Mouse (Mus musculus) thymus, adult 2 months (tissue): ENCODE measurements around the gene Plcb1. TPM values are rescaled to one million over a fixed set of nuclear protein-coding genes. Genes with fewer than 3 reads are reported as not detected.

Source experiments
- DNase-seq: peaks from one replicate; pipeline ENCODE4 v3.0.0; 2021
- H3K27ac ChIP-seq: fragments of 200-500 bp; 2 replicates; pipeline ENCODE4 v1.5.1; 2012; ENCODE audit warnings: low read length, control low read depth; ENCODE audit not compliant: control insufficient read depth, insufficient read depth
- H3K27me3 ChIP-seq: fragments of 200-500 bp; 2 replicates; pipeline ENCODE4 v1.6.1; 2012; ENCODE audit warnings: mild to moderate bottlenecking, low read length, moderate library complexity, mixed read lengths; ENCODE audit not compliant: control insufficient read depth, insufficient read depth
- H3K36me3 ChIP-seq: fragments of 200-500 bp; 2 replicates; pipeline ENCODE4 v1.6.1; 2012; ENCODE audit warnings: mild to moderate bottlenecking, low read length, moderate library complexity; ENCODE audit not compliant: control insufficient read depth, insufficient read depth
- H3K4me1 ChIP-seq: fragments of 200-500 bp; replicated peaks from 2 replicates; pipeline ENCODE4 v1.6.1; 2012; ENCODE audit warnings: low read length; ENCODE audit not compliant: control insufficient read depth, insufficient read depth
- H3K4me3 ChIP-seq: fragments of 200-500 bp; 2 replicates; pipeline ENCODE4 v1.5.1; 2012; ENCODE audit warnings: mild to moderate bottlenecking, low read length, control low read depth, moderate library complexity; ENCODE audit not compliant: control insufficient read depth, insufficient read depth
- CTCF ChIP-seq: fragments of 200-500 bp; IDR thresholded peaks from 2 replicates; pipeline ENCODE4 v1.5.1; 2012; ENCODE audit warnings: mild to moderate bottlenecking, control low read depth, low read length, moderate library complexity, borderline replicate concordance; ENCODE audit not compliant: control insufficient read depth, poor library complexity, insufficient read depth; ENCODE audit errors: extremely low read depth
- POLR2A ChIP-seq: fragments of 200-500 bp; IDR thresholded peaks from 2 replicates; pipeline ENCODE4 v1.6.1; 2012; ENCODE audit warnings: mild to moderate bottlenecking, low read length, control low read depth, moderate library complexity; ENCODE audit not compliant: control insufficient read depth, poor library complexity, insufficient read depth; ENCODE audit errors: extremely low read depth
- WGBS: fragments of 180-500 bp; shearing (Covaris S2); methylation state at CpG from one replicate; pipeline ENCODE4 v1.1.7; 2018; 5-methylcytosine and 5-hydroxymethylcytosine counted together
- polyA plus RNA-seq: library from polyadenylated mRNA; depleted of rRNA; stranded (reverse); fragments of >200 nt; gene quantifications from 2 replicates; pipeline ENCODE4 v1.2.3, GENCODE M21; 2012

Gene Plcb1
- polyA plus RNA-seq, 1 experiment, result 0.32 TPM

DNA sequence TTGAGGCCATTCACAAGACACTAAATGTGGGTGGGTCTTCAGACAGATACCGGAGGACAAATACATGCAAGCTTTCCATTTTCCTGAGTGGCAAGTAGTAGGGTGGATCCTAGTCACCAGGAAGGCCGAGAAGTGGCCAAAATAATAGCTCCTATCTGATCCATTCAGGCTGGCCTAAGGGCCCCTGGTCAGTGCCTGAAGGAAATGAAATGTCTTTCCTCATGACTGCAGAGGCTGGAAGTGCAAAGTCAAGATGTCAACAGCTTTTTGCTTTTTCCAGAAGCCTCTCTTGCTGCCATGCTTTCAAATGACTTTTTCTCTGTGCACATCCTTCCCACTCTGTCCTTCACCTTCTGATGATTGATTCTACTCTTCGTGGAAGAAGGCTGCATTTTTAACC is 415.0 kb downstream of the Plcb1 start:
- TF ChIP-seq POLR2A (no peak), CTCF (no peak)
- Histone ChIP-seq H3K27ac (no peak overlapping the region), H3K27me3 (no peaks in the 10 kb centered on the region), H3K36me3 (no peaks in the 10 kb centered on the region), H3K4me1 (no peaks in the 10 kb centered on the region), H3K4me3 (no peak overlapping the region)
- 86% methylated on average over 3 of the region's 3 CpGs for WGBS
- no peak for DNase-seq

DNA sequence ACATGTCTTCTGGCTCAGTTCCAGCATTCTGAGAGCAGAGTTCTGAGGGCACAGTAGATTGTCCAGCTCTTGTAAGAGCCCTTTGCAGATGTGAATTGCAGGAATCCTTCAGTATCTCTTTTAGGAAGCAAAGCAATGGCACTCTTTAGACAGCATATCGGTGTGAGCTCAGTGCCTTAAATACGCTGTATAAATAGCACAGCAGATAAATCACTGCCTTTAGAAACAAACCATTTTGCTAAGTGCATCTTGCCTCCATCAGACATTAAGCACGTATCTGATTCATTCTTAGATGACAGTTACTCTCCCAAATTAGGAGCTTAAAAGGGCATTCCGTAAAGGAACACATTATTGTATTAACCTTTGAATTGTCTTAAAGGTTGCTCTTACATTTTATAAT is 416.5 kb downstream of the Plcb1 start:
- H3K4me3 ChIP-seq, result no peak overlapping the region
- DNase-seq, result no peak
- no peaks in the 10 kb centered on the region for H3K4me1 ChIP-seq
- H3K36me3 ChIP-seq, result no peaks in the 10 kb centered on the region
- no peak overlapping the region for H3K27ac ChIP-seq
- TF ChIP-seq POLR2A, result no peak
- no peak for TF ChIP-seq CTCF
- no peaks in the 10 kb centered on the region for H3K27me3 ChIP-seq
- WGBS, result 89% methylated on average over 4 of the region's 4 CpGs

DNA sequence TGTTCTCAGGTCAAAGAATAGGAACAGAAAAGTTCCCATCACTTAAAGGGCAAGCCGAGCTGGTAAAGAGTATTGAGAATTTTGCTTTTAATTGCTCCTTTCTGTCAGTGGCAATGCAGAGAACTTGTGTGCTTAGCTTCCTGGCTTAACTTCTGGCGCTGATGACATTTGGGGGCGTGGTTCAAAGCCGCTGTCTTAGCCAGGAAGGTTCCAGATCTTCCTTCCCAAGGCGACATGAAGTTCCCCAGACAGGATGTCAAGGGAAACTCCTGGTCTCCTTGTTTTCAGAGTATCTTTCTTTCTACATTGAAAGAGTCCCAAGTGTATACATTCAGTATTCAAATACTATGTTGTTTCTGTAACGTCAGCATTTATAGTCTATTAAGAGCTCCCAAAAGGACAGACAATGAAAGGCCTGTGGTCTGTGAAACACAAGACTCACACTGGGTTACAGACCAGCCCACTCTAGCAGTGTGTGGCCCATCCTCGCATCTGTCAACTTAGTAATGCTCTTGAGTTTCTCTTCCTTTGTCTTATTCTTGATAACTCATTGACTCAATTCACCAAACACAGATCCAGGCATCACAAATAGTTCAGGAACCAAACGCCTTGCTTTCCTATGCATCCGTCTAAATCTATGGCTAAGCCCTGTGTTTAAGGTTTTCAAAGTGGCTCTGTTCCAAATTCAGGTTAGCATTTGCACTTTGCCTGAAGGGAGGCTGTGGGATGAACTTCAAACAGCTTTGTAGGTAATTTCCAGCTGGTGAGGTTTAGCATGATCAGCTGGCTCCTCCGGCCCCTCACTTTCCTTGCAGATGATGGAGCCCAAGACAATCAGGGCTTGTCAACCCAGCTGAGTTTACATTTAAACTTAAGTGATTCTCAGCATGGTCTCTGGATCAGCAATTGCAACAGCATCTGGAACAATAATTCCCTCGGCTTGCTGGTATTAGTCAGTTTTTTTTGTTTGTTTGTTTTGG is 418.6 kb downstream of the Plcb1 start:
- TF ChIP-seq POLR2A (no peak), CTCF (no peak)
- no peaks in the 10 kb centered on the region for H3K36me3 ChIP-seq
- no peak overlapping the region for H3K4me3 ChIP-seq
- no peak overlapping the region for H3K27ac ChIP-seq
- H3K4me1 ChIP-seq, result no peaks in the 10 kb centered on the region
- no peaks in the 10 kb centered on the region for H3K27me3 ChIP-seq
- no peak for DNase-seq
- WGBS, result 93% methylated on average over 11 of the region's 11 CpGs

DNA sequence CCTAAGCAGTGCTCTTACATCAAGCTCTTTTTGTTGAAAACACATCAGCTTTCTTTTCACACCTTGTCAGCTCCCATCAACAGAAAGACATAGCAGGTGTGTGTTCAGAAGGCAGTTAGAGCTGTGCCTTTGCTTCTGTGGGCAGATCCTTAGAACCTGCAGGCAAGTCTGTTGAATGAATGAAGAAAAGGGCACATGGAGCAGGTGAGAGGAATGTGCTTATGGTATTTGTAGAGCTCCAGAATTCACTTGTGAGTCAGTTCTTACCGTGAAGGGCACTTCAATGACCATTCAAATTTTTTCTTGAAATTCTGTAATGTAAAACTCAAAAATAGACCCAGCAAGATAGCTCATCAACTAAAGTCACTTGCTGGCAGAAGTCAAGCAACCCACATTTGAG is 423.0 kb downstream of the Plcb1 start:
- H3K27me3 ChIP-seq, result no peaks in the 10 kb centered on the region
- no peak overlapping the region for H3K27ac ChIP-seq
- TF ChIP-seq CTCF (no peak), POLR2A (no peak)
- WGBS, result 98% methylated on average over 1 of the region's 1 CpGs
- no peak overlapping the region for H3K4me3 ChIP-seq
- no peaks in the 10 kb centered on the region for H3K4me1 ChIP-seq
- H3K36me3 ChIP-seq, result no peaks in the 10 kb centered on the region
- no peak for DNase-seq

DNA sequence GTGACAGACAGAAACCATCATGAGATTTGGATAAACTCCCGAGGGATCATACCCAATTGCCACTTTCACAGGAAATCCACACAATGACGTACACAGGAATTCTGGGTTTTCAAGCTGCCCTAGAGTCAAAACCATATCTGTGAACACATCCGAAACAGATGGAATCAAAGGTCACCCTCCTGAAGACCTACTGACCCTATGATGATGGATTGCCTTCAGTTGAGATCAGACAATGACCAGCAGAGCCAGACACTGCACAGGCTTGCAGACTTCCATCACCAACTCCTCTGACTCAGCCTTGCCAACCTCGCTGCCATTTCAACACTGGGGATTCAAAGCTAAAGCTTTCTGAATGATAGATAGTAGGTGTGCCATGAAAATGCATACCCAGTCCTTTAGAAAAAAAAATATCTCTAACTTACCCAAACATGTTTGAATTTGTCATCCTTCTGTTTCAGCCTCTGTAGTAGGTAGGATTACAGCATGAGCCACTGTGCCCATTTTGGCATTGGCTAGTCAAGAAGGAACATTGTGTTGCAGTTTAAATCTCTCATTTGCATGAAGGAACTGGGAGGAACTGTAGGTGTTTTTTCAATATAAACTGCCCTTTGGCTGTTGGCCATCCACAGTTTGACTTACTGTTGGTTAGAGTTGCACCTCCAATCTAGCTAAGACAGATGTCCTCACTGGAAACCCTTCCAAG is 429.0 kb downstream of the Plcb1 start:
- DNase-seq, result no peak
- Histone ChIP-seq H3K27ac (no peak overlapping the region), H3K27me3 (no peaks in the 10 kb centered on the region), H3K4me3 (no peak overlapping the region), H3K36me3 (no peaks in the 10 kb centered on the region), H3K4me1 (no peaks in the 10 kb centered on the region)
- 78% methylated on average over 4 of the region's 4 CpGs for WGBS
- no peak for TF ChIP-seq POLR2A
- TF ChIP-seq CTCF, result no peak

DNA sequence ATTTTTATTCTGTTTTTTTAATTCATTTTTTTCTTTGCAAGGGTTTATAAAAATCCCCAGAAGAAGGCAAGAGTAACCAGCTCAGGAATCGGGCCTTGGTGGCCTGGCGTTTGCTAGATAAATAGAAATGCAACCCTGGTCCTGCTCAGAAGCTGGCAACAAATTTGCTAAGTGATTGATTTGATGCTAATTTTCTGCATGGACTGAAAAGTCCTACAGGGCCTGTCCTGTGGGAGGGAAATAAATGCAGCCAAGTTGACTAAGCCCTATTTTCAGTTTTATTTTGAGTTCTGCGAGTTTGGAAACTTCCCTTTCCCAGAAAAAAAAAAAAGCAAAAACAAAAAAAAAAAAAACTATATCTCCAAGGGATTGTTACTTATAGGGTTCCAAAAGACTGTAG is 433.5 kb downstream of the Plcb1 start:
- TF ChIP-seq CTCF (no peak), POLR2A (no peak)
- no peaks in the 10 kb centered on the region for H3K27me3 ChIP-seq
- no peak for DNase-seq
- H3K4me1 ChIP-seq, result no peaks in the 10 kb centered on the region
- WGBS, result 88% methylated on average over 3 of the region's 3 CpGs
- no peak overlapping the region for H3K4me3 ChIP-seq
- H3K27ac ChIP-seq, result no peak overlapping the region
- no peaks in the 10 kb centered on the region for H3K36me3 ChIP-seq

DNA sequence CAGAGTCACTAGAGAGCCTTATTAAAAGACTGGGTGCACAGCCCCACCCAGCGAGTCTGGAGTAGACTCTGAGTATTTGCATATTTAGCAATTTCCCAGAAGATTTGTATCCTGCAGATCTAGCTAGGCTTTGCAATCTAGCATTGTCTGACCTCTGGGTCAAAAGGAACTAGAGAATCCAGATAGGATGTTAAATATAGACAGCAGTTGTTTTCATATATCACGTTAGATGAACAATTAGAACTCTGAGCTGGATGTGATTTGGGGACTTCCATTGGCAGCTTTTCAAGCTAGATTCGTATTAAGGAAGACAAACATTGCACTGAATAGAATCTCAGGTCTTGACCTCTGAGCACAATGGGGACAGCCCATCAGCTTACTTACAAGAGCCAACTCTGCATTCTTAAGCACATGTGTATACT is 439.7 kb downstream of the Plcb1 start:
- no peak for DNase-seq
- no peaks in the 10 kb centered on the region for H3K27me3 ChIP-seq
- H3K4me3 ChIP-seq, result no peak overlapping the region
- H3K36me3 ChIP-seq, result no peaks in the 10 kb centered on the region
- WGBS, result 83% methylated on average over 3 of the region's 3 CpGs
- H3K27ac ChIP-seq, result no peak overlapping the region
- TF ChIP-seq POLR2A, result no peak
- TF ChIP-seq CTCF, result no peak
- H3K4me1 ChIP-seq, result no peaks in the 10 kb centered on the region
